Mouse (Mus musculus) midbrain, embryonic 15.5 days (tissue): ENCODE data around the gene Col25a1. TPM values are rescaled to one million over a fixed set of nuclear protein-coding genes. Genes with fewer than 3 reads are reported as not detected.

Experiments used
- ATAC-seq: fragments of 200-750 bp; cut with Nextera tagmentation; replicated peaks from 2 replicates; pipeline ENCODE4 v1.8.0; 2017; ENCODE audit warnings: moderate TSS enrichment
- H3K27ac ChIP-seq: fragments of 300-500 bp; sonication (generic); 2 replicates; pipeline ENCODE4 v1.5.1; 2015; ENCODE audit warnings: mild to moderate bottlenecking, inconsistent platforms
- H3K27me3 ChIP-seq: fragments of 300-500 bp; sonication (generic); replicated peaks from 2 replicates; pipeline ENCODE4 v1.6.1; 2015; ENCODE audit warnings: inconsistent platforms
- H3K36me3 ChIP-seq: fragments of 300-500 bp; sonication (generic); replicated peaks from 2 replicates; pipeline ENCODE4 v1.6.1; 2015; ENCODE audit warnings: inconsistent platforms
- H3K4me1 ChIP-seq: fragments of 300-500 bp; sonication (generic); 2 replicates; pipeline ENCODE4 v1.6.1; 2015; ENCODE audit warnings: inconsistent platforms
- H3K4me2 ChIP-seq: fragments of 300-500 bp; sonication (generic); 2 replicates; pipeline ENCODE4 v1.6.1; 2015; ENCODE audit warnings: inconsistent platforms, mild to moderate bottlenecking, moderate library complexity
- H3K4me3 ChIP-seq: fragments of 300-500 bp; sonication (generic); 2 replicates; pipeline ENCODE4 v1.5.1; 2015; ENCODE audit warnings: mild to moderate bottlenecking, inconsistent platforms
- H3K9ac ChIP-seq: fragments of 300-500 bp; sonication (generic); 2 replicates; pipeline ENCODE4 v1.6.1; 2015; ENCODE audit warnings: mild to moderate bottlenecking, inconsistent platforms
- H3K9me3 ChIP-seq: fragments of 300-500 bp; sonication (generic); 2 replicates; pipeline ENCODE4 v1.6.1; 2016; ENCODE audit warnings: inconsistent platforms
- WGBS: fragments of 180-500 bp; shearing (Covaris S2); methylation state at CpG from one replicate; pipeline ENCODE4 v1.1.7; 2015; ENCODE audit warnings: mixed read lengths; 5-methylcytosine and 5-hydroxymethylcytosine counted together
- polyA plus RNA-seq: library from polyadenylated mRNA; unstranded; fragments of >200 nt; fragmentation: Nextera tagmentation; extraction: Ambion mirVana; gene quantifications from 2 replicates; pipeline ENCODE4 v1.2.1, GENCODE M21; 2015

Col25a1 gene
- polyA plus RNA-seq, 1 experiment from 2014 or later, result 15.3 TPM

DNA sequence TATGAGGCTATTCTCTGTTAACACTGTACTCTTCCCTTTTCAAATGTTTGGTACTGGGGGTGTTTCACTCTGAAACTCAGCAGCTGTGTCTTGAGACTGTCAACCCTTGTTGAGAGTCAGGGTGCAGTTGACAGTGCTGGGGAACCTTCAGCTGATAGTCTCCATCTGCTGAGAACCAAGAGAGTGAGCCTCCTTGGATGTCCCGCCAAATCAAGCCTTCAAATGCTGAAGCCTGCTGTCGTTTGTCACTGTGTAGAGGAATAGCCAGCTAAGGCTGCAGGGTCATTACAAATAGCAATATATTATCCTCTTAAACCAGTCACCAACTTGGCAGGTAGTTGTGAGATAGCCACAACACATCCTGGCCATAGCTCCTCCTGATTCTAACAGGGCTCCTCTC lies 129.0 kb downstream of the Col25a1 start:
- ATAC-seq, result no peak
- Histone ChIP-seq H3K27me3 (no peaks in the 10 kb centered on the region), H3K4me2 (no peak overlapping the region), H3K27ac (no peak overlapping the region), H3K4me3 (no peak overlapping the region), H3K4me1 (no peaks in the 10 kb centered on the region), H3K36me3 (no peaks in the 10 kb centered on the region), H3K9ac (no peak overlapping the region), H3K9me3 (no peaks in the 10 kb centered on the region)
- 92% methylated on average over 2 of the region's 2 CpGs for WGBS

- Histone ChIP-seq H3K4me1 (no peaks in the 10 kb centered on the region), H3K36me3 (no peaks in the 10 kb centered on the region), H3K27me3 (no peaks in the 10 kb centered on the region), H3K4me3 (no peak overlapping the region), H3K4me2 (no peak overlapping the region), H3K27ac (no peak overlapping the region), H3K9me3 (no peaks in the 10 kb centered on the region), H3K9ac (no peak overlapping the region)
- 85% methylated on average over 9 of the region's 9 CpGs for WGBS
- no peak for ATAC-seq
These were observed 133.8 kb downstream of the Col25a1 start for GRCm38 (mm10) chr3:130265104-130265503.

DNA sequence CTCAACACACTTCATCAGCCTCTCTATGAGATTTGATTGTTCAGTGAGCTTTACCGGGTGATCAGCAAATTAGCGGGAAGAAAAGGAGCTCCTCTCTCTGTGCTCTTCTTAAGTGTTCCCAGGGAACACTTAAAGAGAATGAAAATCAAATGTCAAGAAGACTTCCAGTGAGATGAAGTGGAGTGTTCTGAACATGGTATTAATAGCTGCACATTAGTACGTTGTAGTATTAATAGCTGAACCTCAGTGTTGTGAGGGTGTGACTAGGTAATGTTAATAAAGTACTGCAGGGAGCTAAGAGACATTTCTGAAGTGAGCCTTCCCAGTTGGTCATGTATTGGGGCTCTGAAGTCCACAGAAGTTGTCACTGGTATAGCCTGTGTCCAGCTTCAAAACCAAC lies 139.2 kb downstream of the Col25a1 start:
- no peak for ATAC-seq
- Histone ChIP-seq H3K9ac (no peak overlapping the region), H3K9me3 (no peaks in the 10 kb centered on the region), H3K27ac (no peak overlapping the region), H3K4me3 (no peak overlapping the region), H3K4me2 (no peak overlapping the region), H3K27me3 (no peaks in the 10 kb centered on the region), H3K4me1 (no peaks in the 10 kb centered on the region), H3K36me3 (no peaks in the 10 kb centered on the region)
- 77% methylated on average over 3 of the region's 3 CpGs for WGBS

DNA sequence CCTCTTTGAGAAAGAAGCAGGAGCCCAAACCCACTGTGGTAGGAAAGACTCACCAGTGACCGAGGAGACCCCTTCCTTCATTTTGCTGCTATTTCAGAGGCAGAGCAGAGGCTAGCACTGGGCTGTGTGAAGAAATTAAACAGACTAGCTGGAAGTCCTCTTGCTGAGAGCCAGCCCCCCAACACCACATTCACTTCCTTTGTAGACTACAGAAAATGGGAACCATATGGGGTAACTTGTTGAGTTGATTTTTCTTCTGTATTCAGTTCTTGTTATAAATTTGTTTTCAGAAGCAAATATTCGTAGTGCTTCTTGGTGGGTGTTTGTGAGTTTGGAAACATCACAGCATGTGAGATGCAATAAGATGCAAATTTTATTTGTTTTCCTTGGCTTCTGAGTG lies 142.6 kb downstream of the Col25a1 start:
- H3K27ac ChIP-seq, result no peak overlapping the region
- H3K9ac ChIP-seq, result no peak overlapping the region
- H3K4me1 ChIP-seq, result peaks cover 10% of the 10 kb centered on the region
- ATAC-seq, result no peak
- 80% methylated on average over 2 of the region's 2 CpGs for WGBS
- no peaks in the 10 kb centered on the region for H3K36me3 ChIP-seq
- H3K4me3 ChIP-seq, result no peak overlapping the region
- no peak overlapping the region for H3K4me2 ChIP-seq
- no peaks in the 10 kb centered on the region for H3K9me3 ChIP-seq
- no peaks in the 10 kb centered on the region for H3K27me3 ChIP-seq

DNA sequence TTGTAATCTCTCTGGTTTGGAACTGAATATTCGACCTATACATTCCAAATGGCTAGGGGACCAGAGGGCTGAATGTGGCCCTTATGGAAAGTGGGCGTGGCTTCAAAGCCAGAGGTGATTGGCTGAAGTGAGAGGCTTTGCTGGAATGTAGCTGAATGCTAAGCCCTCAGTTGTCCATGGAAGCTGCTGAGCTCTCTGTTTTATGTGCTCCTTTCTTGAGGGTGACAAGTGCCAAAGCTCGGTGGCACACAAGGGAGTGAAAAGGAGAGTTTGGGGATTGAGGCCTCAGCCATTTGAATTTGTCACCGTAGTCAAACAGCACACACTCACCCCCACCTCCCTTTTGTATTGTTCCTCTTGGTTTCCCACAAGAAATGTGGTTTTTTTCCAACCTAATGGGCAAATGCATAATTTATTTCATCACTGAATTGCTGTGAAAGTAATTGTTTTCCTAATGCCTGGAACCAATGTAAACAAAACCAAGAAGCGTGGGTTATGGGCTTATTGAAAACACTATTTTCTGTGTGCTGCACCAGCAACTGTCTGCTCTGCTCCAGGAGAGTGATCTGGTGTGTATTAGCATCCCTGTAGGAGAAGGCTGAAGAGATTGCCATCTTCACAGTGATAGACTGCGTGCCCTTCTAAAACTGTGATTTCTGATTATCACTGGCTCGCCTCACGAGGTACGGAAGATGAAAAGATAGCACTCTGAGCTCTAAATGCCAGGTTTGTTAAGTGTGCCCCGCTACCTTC lies 147.2 kb downstream of the Col25a1 start:
- Histone ChIP-seq H3K9me3 (no peaks in the 10 kb centered on the region), H3K27me3 (no peaks in the 10 kb centered on the region), H3K36me3 (no peaks in the 10 kb centered on the region), H3K9ac (no peak overlapping the region), H3K4me2 (no peak overlapping the region), H3K4me1 (peaks cover 20% of the 10 kb centered on the region), H3K4me3 (no peak overlapping the region), H3K27ac (peak overlapping the region; percentile 57)
- 38% methylated on average over 10 of the region's 10 CpGs for WGBS
- ATAC-seq, result peak; percentile 59; the same call in 1 of the 2 replicates

DNA sequence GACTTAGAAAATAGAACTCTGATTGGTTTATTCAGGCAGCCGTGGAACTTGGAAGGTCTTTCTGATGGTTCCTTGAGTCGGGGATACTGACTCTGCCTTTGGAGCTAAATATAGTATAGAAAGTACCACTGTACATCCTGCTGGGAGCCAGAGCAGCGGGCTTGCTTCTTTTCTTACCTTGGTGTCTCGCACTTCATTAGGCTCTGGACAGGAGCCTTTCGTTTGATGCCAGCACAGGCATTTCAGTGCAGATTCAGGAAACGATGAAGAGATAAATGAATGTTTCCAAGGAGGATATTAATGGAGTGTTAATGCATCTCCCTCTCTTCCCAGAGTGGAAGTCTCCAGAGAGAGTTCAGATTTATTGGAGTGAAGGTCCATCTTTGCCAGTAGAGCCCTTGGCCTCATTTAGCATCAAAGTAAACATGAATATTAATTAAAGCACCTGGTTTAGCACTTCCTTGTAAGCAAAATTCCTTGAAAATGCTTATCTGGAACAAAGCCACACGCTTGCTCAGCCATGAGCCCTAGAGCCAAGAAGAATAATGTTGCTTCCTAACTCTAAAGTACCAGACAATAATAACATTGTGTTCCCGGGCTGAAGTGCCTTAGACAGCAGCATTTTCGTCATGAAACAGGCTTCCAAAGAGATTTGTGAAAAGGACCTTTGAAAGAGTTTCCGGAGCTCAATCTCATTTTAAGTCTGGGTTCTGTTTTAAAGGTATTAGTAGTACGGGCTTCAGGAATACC lies 151.9 kb downstream of the Col25a1 start:
- no peaks in the 10 kb centered on the region for H3K27me3 ChIP-seq
- H3K27ac ChIP-seq, result peak overlapping the region; percentile 27
- H3K4me3 ChIP-seq, result no peak overlapping the region
- peaks cover 24% of the 10 kb centered on the region for H3K4me1 ChIP-seq
- H3K9ac ChIP-seq, result no peak overlapping the region
- H3K36me3 ChIP-seq, result no peaks in the 10 kb centered on the region
- no peak for ATAC-seq
- no peak overlapping the region for H3K4me2 ChIP-seq
- H3K9me3 ChIP-seq, result no peaks in the 10 kb centered on the region
- WGBS, result 45% methylated on average over 11 of the region's 11 CpGs

DNA sequence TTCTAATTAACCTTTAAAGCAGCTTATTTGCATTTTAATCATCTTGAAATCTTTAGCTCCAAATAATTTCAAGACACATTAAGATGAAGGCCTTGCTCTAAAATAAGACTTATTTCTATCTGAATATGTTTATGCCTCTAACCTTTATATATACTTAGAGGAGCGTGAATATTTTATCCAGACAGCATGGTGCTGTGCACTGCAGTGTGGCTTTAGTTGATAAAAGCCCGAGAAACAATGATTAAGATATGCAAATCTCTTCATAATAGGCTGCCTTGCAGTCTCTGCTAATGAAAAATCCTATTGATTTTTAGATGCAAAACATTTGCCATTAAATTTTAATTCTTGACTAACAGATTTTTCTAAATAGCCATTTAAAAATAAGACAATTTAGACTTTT lies 156.8 kb downstream of the Col25a1 start:
- Histone ChIP-seq H3K9me3 (no peaks in the 10 kb centered on the region), H3K4me3 (no peak overlapping the region), H3K4me1 (peaks cover 21% of the 10 kb centered on the region), H3K36me3 (no peaks in the 10 kb centered on the region), H3K27me3 (no peaks in the 10 kb centered on the region), H3K27ac (peak overlapping the region; percentile 51; the same call in 1 of the 2 replicates), H3K9ac (no peak overlapping the region), H3K4me2 (no peak overlapping the region)
- no peak for ATAC-seq
- 22% methylated on average over 2 of the region's 2 CpGs for WGBS

GRCm38 (mm10) chr3:130288756-130289155 lies 157.5 kb downstream of the Col25a1 start:
- no peaks in the 10 kb centered on the region for H3K36me3 ChIP-seq
- peaks cover 15% of the 10 kb centered on the region for H3K4me1 ChIP-seq
- no peak overlapping the region for H3K4me3 ChIP-seq
- no peak overlapping the region for H3K9ac ChIP-seq
- peak overlapping the region; percentile 51; the same call in 1 of the 2 replicates for H3K27ac ChIP-seq
- peak; percentile 38; the same call in 1 of the 2 replicates for ATAC-seq
- H3K9me3 ChIP-seq, result no peaks in the 10 kb centered on the region
- WGBS, result 62% methylated on average over 4 of the region's 4 CpGs
- H3K27me3 ChIP-seq, result no peaks in the 10 kb centered on the region
- H3K4me2 ChIP-seq, result no peak overlapping the region

DNA sequence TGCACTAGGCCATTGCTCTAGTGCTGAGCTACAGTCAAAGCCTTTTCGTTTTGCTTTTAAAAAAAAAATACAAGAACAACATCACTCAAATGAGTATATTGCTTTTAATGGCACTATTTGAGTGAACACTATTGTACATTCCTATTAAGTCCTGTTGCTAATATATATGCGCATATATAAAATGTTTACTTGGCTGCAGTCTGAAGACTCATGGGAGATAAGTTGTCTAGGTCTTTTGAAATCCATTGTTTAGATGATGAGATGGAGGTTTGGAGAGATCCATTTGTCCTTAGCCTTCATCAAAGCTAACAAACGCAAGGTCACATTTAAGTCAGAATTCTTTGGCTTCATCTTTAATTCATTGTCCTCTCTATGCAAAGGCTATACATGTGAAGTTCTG lies 157.9 kb downstream of the Col25a1 start:
- Histone ChIP-seq H3K36me3 (no peaks in the 10 kb centered on the region), H3K9me3 (no peaks in the 10 kb centered on the region), H3K27me3 (no peaks in the 10 kb centered on the region), H3K4me3 (no peak overlapping the region), H3K27ac (peak overlapping the region; percentile 51; the same call in 1 of the 2 replicates), H3K9ac (no peak overlapping the region), H3K4me2 (no peak overlapping the region), H3K4me1 (peaks cover 12% of the 10 kb centered on the region)
- 62% methylated on average over 3 of the region's 3 CpGs for WGBS
- peak; percentile 16; the same call in 1 of the 2 replicates for ATAC-seq

- no peaks in the 10 kb centered on the region for H3K36me3 ChIP-seq
- H3K27ac ChIP-seq, result no peak overlapping the region
- no peaks in the 10 kb centered on the region for H3K9me3 ChIP-seq
- H3K4me3 ChIP-seq, result no peak overlapping the region
- H3K4me2 ChIP-seq, result no peak overlapping the region
- H3K9ac ChIP-seq, result no peak overlapping the region
- no peak for ATAC-seq
- no peaks in the 10 kb centered on the region for H3K27me3 ChIP-seq
- H3K4me1 ChIP-seq, result peaks cover 12% of the 10 kb centered on the region
- WGBS, result 57% methylated on average over 6 of the region's 6 CpGs
These were observed 158.9 kb downstream of the Col25a1 start for GRCm38 (mm10) chr3:130290175-130290574.

DNA sequence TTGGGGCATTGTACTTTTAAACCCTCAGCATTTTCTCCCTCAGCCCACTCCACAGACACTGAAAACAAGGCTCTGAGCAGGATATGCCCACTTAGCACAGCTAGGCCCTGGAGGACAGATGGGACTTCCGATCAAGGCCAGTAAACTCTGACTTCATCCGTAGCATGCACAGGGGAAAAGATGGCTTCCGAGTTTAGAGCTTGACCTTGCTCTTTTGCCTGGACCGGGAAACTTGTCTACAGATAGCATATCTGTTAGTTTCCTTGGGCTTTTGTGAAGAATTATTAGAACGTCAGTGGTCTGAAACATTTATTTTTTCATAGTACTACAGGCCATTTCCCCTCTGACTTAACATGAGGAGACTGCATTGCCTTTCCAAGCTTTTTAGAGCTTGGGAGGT lies 159.4 kb downstream of the Col25a1 start:
- H3K4me2 ChIP-seq, result no peak overlapping the region
- no peak overlapping the region for H3K4me3 ChIP-seq
- H3K9ac ChIP-seq, result no peak overlapping the region
- ATAC-seq, result no peak
- H3K36me3 ChIP-seq, result no peaks in the 10 kb centered on the region
- H3K4me1 ChIP-seq, result peaks cover 12% of the 10 kb centered on the region
- 95% methylated on average over 5 of the region's 5 CpGs for WGBS
- H3K27ac ChIP-seq, result no peak overlapping the region
- H3K27me3 ChIP-seq, result no peaks in the 10 kb centered on the region
- H3K9me3 ChIP-seq, result no peaks in the 10 kb centered on the region

DNA sequence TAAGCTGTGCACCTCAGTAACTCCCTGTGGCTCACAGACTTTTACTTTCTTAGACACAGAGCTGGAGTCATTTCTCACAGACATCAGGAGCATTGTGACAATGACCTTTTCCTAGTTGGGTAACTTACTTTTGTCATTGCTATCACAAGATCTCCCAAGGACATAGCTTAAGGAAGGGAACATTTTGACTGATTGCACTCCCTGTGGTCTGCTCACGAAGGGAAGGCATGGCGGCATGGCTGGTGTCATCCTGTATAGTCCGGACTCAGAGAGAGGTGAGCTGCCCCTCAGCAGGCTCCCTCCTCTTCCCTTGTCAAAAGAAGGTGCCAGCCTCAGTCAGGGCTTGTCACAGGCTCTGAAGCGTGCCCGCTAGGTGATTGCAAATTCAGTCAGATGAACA lies 160.6 kb downstream of the Col25a1 start:
- no peak for ATAC-seq
- 78% methylated on average over 5 of the region's 5 CpGs for WGBS
- H3K36me3 ChIP-seq, result no peaks in the 10 kb centered on the region
- H3K9me3 ChIP-seq, result no peaks in the 10 kb centered on the region
- no peaks in the 10 kb centered on the region for H3K27me3 ChIP-seq
- H3K27ac ChIP-seq, result no peak overlapping the region
- no peak overlapping the region for H3K4me2 ChIP-seq
- H3K9ac ChIP-seq, result no peak overlapping the region
- peaks cover 12% of the 10 kb centered on the region for H3K4me1 ChIP-seq
- no peak overlapping the region for H3K4me3 ChIP-seq
